Mouse (Mus musculus) lung, adult 18-20 months (tissue): ENCODE measurements around the gene Cdk9.

Source experiments
- DNase-seq, 2 experiments: peaks; one replicate each; pipeline ENCODE4 v3.0.0; 2022; ENCODE audit warnings: mixed read lengths in 2 of 2

The Cdk9 gene

DNA sequence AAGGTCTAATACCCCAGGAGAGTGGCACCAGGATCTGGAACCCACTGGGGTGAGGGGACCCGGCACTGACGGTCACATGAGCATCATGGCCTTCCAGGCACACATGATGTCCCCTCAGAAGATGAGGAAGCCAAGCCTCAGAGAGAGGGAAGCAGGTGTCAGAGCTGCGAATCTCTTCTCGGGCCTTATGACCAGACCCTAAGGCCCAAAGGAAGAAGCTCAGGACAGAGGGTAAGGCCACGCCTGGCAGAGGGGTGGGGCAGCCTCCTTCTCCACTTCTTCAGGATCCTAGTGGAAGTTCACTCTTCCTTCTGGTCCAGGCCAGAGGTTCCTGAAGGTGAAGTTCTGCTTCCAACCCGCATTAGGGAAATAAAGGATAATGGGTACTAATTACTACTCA, 19.8 kb upstream of the Cdk9 start:
- DNase-seq, result no peak

DNA sequence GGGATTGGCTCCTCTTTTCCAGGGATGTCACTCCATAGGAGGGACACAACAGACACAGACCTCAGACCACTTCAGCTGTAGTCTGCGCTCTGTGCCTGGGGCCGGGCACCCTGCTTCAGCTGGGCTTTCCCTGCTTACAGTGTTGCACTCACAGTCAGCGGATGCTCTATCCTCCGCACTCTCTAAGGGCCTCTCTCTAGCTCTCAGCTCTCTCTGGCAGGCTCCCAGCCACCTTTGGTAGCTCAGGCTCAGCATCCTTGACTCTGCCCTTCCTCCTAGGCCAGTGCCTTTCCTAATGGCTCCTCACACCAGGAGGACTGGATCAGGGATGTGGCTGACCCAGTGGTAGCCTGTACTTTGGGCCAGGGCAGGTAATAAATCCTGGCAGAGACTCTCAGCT, 19.0 kb upstream of the Cdk9 start:
- DNase-seq, result no peak

DNA sequence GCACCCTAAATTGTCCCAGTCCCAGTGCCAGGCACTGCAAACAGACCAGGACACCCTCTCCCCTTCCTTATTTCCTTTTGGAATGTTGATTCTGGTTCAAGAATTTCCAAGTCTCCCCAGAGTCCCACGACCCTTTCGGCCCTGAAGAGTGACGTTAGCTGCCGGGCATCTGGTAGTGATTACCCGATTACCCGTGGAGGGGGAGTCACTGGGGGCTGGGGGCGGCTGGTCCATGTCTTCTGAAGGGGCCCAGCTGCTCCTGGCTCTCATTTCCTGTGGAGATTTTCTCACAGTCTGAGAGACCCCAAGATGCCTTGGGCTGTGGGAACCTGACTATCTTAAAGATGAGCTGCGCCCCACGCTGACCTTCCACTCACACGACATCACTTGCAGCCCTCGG, 18.0 kb upstream of the Cdk9 start:
- no peak for DNase-seq

DNA sequence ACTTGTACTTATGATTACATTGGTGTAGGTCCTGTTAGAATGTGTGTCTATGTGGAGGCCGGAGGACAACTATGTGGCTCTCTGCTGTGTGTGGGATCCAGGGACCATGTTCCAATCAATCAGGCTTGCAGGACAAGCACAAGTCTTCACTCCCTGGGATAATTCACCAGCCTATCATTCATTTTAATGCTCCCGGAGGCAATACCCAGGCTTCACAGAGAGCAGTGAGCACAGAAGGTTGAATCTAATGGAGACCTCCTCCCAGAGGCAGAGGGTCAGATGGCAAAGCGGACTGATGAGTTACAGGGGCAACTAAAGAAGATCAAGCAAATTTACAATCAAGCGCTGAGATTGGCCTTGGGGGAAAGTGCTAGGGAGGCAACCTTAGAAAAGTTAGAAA, 16.7 kb upstream of the Cdk9 start:
- DNase-seq, result no peak

DNA sequence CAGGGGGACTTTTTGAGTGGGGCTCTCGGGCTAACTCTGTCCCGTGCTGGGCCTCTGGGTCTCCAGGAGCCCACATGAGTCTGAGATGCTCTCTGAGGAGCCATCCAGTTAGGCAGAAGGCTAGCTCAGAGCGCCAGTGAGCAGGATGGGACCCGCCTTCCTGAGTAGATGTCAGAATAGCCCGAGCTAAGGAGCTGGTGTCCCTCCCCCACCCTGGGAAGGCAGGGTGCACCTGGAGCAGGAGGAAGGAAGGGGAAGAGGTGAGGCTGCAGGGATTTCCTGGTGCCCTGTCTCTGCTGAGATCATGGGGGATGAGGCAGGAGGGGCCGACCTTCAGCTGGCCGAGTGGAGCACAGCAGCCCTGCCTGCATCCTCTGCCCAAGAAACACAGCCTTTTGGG, 15.6 kb upstream of the Cdk9 start:
- DNase-seq, result peak; percentile 62 to 74

DNA sequence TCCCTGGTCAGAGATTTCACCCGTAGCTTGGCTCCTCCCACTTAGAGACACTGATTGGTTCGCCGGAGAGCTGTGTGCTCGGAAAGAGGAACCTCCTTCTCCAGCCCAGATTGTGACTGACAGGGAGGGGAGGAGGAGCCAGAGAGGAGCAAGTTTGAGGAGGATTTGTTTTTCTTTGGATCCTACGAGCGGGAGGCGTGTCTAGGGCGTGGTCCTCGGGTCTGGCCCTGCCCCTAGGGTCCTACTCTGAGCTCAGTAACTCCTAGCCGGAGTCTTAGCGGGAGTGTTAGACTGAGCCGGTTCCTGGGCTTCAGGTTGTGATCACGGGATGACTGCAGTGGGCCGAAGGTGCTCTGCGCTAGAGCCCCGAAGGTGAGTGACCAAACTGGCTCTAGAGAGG, 14.6 kb upstream of the Cdk9 start:
- peak; percentile 97 to 98 for DNase-seq

DNA sequence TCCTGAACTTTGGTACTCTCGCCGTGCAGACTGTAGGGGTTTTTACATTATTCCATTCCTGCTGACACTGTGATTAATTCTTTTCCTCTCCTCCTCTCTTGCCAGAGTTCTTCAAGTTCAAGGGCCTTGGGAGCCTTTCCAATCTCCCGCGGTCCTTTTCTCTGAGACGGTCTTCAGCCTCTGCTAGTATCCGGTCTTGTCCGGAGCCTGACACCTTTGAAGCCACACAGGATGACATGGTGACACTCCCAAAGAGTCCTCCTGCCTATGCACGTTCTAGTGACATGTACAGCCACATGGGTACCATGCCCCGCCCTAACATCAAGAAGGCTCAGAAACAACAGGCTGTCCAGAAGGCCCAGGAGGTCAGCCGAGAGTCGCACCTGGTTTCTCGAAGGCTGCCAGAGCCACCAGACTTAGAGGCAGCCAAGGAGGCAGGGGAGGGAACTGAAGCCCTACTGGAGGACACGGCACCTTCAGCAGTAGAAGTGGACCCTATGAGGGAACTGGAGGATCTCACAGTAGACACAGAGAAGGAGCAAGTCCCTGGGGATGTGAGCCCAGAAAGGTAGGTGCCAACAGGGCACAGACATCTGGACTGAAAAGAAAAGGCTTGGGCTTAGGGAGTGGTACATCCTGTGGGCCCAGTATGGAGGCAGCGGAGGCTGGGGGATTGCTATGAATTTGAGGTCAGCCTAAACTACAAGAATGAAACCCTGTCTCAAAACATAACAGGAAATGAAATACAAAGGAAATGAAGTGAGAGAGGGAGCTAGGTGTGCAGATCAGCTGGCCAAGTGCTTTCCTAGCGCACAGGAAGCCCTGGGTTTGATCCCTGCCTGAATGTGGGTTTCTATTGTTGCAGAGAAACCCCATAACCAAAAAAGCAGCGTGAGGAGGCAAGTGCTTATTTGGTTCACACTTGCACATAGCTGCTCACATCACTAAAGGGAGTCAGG, 12.2 kb upstream of the Cdk9 start:
- no peak for DNase-seq

DNA sequence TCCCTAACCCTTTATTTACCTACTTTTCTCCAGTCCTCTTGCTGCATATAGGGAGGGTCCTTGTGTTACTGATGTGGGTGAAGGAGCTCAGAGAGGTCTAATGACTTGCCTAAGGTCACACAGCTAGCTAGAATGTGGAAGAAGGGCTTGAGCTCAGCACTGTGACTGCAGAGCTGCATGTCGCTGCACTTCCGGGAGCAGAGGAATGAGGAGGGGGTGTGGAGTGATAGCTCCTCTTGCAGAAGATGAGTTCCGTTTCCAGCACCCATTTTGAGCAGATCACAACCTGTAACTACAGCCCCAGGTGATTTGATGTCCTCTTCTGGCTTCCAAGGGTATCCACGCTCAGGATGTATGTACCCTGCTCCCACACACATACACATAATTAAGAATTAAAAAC, 11.3 kb upstream of the Cdk9 start:
- no peak for DNase-seq

DNA sequence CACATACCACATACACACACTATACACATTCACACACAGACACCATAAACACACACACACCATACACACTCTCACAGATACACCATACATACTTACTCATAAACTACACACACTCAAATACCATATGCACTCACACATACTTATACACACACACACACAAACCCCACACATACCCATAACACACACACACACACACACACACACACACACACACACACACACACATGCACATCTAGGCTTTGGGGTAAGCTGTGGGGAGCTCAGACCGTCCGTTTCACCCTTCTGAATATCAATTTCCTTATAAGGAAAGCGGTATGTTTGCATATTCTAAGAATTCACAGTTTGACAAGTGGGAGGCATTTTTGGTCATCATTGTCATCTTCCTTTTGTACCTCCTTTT, 9.7 kb upstream of the Cdk9 start:
- DNase-seq, result no peak

DNA sequence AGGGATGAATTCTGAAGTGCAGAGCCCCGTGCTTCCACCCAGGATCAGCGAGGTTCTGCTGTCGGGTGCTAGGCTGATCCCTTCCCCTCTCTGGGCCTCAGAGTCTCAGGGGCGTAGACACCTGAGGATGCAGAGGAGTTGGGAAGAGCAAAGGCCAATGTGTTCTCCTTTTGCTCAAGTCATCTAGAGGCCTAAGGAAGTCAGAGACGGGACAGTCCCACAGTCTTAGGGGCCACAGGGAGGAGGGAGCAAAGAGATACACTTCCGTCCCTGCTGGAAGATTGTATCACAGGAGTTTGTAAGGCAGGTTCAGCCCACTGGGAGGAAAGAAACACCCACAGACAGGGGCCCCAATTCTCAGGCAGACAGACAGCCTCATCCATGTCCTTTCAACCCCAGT, 9.2 kb upstream of the Cdk9 start:
- DNase-seq, result no peak

DNA sequence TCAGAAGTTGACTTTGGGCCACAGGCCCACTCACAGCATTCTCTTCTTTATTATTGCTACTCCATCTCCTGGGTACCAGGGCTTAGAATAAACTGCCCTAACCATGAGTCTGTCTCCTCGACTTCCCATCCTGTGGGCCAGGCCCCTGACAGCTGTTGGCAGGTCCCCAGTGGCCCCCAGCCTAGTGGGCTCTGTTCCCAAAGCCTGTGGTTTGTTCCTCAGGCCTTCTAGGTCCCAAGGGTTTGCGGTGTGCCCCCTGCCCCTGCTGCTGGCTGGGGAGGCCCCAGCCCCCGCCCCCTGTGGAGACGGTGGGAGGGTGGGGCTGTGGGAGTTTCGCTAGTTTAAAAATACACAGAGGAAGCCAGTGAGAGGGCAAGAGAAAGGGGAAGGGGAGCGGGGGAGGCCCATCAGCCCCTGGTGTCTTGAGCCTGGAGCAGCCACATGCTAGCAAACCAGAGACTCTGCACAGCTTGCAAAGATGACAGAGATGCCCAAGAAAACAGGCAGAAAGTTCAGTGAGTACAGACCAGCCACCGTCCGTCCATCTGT, 7.9 kb upstream of the Cdk9 start, which contains the start of gene Sh2d3c:
Gene Sh2d3c (plus strand): TSS at position 375 of the 549 bp plus-strand sequence.
- peak in 1 of 2 experiments; percentile 52 for DNase-seq

DNA sequence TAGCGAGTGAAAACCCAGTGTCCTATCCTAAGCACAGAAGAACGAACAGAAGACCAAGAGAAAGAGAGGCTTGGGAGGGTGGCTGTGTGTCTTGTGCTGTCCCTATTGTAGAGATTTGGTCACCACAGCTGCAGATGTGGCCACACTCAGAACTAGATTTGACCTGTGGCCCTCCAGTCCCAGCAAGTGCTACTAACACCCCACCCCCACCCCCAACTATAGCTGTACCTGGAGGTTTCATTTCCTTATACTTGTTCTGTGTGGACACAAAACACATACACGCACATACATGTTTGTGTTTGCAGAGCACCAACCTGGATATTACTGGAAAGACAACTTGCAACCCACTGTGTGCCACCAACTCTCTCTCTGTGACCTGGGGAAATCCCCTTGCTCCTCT, 7.2 kb upstream of the Cdk9 start:
- no peak for DNase-seq

DNA sequence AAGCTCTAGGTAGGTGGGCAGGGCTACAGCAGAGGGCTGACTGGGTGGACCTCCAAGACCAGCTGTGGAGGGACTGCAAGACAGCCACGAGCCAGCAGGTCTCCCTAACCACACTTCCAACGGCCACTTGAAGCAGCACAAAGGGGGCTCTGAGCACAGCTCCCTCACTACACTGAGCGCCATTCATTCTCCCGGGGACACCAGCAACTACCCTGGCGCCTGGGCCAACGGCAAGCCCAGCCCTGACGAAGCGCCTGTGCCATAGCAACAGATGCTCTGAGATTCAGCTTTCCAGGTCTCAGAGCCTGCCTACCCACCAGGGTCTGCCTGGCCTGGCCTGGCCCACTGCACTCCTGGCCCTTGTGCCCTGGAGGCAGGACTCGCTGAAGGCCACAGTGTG, 5.9 kb upstream of the Cdk9 start:
- no peak for DNase-seq

DNA sequence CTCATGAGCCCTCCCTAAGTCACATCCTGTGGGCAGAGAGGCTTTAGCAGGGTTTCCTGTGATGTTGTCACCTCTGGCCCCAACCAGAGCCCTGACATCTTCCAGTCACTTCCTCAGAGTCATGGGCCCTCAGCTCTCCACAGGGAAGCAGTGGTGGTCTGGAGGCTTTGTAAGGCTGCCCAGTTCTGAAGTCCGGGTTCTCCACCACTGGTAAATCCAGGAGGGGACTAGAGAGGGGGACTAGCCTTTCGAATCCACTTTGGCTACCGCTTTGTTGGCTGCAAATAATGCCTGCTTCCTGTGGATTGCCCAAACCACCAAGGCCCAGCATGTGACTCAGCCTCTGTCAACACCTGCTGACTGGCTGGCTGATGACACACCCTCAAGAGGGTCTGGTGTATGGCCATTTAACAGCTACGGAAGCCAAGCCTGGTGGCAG, 2.1 kb upstream of the Cdk9 start:
- DNase-seq, result peak; percentile 72 to 75

DNA sequence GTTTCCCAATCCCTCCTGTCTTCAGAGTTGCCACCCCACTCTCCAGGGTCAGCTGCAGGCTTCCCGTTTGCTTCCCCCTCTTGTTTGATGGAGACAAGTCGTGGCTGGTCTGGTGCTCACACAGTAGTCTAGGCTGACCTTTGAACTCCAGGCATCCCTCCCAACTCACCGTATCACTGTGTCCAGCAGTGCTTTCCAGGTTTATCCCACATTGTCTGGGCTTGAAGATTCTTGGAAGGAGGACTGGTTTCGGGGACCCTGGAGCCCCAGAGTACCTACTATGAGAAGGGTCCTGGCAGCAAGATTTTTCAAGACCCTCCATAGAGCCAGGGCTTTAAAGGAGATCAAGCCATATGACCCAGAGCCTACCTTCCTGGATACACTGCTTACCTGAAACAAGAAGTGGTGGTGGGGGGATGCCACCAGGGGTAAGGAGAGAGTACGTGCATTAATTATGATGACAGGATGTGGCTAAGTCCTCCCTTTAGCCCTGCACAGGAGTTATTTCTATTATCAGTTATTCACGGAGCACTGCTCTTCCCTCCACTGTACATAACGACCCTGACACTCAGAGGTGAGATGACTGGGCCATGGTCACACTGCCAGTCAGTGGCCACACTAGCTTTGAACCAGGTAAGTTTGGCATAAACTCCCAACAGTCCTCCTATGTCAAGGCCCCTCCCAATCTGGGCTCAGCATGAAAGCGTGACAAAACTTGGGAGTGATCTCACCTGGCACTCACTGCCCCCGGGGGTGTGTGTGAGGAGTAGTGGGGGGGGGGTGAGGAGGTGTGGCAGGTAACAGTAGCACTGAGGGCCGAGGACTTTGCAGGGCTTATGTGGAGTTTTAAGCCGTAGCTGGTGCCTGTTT, 1.5 kb upstream of the Cdk9 start:
- no peak for DNase-seq

DNA sequence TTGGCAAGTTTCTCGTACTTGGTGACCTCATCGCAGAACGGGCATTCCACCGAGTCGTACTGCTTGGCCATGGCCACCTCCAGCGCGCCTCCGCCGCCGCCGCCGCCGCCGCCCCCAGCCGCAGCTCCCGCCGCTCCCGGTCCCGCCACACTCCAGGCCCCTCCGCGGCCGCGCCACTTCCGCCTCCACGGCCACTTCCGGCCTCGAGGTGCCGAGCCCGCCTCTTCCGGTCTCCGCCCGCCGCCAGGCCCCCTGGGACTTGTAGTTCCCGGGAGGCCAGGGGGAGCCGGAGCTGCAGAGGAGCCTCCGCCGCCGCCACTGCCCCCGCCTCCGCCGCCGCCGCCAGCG, 316 bp downstream of the Cdk9 start:
- peak; percentile 94 to 95 for DNase-seq

DNA sequence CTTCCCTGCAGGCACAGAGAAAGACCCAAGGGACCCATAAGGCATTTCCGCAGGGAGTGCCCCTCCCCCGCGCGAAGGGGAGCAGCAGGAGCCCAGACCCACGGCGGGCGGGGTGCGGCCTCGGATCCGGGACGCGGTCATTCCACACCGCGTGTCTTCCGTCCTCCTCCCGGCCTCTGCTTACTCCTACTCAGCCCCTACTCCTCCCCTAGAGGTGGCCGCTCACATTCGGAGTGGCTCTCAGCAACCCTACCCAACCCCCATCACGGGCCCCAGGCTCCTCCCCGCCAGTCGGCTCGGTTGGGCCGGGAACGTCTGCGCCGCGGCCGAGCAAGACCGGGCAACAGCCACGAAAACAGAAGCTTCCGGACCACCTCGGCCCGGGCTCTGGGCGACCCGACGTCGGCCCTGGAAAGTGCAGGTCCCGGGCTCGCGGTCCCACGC, 746 bp downstream of the Cdk9 start:
- peak; percentile 73 to 79 for DNase-seq

DNA sequence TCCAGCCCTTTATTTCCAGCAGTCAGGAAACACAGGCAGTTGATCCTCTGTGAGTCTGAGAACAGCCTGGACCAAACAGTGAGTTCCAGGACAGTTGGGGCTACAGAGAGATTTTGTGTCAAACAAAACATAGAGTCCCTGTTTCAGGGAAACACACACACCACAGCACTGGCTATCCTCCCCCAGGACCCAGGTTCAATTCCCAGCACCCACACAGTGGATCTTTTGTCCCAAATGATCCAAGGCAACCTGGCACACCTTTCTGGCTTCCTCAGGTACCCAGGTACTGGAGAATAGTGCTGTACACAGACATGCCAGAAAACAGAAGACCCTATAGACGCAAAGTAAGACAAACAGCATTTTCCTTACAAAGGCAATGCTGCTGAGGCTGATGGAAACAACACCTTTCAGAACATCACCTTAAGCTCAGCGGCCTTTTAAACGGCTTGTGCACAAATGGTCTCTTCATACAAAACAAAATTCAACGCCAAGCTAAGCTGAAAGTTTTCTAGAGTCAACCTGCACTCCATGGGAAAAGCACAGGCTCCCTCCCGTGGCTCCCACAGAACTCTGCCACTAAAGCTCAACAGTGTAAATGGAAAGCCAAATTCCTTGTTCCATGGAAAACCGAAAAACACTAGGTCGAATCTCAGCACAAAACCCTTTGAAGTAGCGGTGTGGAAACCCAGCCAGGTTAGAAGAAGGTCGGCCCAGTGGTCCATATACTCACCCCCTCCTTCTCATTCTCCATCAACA, 1.4 kb downstream of the Cdk9 start:
- no peak for DNase-seq

DNA sequence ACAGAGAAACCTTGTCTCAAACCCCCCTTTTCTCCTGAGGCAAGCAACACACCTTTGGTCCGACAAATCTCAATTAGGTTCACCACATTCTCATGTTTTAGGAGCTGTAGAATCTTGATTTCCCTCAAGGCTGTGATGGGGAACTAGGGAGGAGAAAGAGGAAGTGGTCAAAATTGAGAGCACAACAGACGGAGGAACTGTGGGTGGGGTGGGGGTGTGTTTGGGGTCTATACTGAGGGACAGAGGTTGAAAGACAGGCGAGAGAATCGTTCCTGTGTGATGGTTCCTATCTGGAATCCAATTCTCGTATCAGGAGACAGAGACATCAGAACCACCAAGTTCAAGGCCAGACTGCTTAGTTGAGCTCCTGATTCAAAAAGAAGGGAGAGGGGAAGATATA, 2.5 kb downstream of the Cdk9 start:
- DNase-seq, result no peak

DNA sequence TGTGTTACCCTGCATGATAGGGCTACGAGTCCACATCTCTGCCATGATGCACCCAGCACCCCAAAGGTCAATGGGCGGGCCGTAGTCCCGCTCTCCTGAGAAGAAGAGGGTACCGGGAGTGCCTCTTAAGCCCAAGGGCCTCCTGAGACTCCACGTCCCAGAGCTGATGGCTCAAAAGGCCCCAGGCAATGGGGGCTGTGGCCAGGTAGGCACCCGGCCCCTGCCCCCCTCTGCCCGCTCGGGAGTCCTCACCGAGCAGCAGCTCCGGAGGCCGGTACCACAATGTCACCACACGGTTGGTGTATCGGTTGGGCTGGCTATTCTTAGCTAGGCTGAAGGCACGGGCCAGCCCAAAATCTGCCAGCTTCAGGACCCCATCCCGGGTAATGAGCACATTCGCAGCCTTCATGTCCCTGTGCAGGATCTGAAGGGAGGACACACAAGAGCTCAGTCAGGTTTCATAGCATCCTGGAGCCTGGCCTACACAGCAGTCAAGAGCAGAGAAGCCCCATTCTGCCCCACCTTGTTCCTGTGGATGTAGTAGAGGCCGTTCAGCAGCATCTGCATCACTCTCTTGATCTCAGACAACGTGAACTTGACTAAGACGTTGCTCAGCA, 3.2 kb downstream of the Cdk9 start:
- no peak for DNase-seq

DNA sequence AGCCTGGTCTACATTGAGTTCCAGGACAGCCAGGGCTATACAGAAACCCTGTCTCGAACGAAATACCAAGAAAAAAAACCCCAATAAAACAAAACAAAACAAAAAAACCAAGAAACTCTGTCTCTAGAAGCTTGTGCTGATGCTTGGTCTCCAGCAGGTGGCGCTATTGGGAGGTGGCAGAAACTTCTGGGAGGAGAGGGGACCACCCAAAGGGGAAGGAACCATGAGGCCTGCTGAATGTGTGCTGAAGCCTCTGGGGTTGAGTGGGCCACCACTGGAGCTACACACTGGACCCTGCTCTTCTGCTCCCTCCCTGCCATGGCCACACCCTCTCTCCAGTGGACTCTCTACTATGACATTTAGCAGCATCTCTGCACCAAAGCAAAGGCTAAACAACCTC, 4.2 kb downstream of the Cdk9 start:
- no peak for DNase-seq

DNA sequence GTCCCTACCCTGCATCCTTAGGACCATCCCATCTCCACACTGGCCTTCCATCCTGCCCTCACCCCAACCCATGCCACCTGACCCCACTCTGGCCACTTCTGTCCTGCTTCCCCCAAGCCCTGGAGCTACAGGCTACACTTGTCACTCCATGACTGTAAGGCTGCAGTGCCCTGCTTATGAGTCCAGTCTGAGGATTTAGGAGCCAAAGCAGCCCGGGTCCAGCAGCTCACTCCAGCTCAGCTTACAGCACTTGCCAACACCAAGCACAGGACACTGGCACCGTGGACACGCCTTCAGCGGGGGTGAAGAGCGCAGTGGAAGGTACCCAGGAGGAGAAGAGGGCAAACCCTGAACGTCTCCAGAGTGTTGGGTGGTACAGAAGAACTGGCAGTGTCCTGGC, 5.9 kb downstream of the Cdk9 start:
- no peak for DNase-seq
